Mouse (Mus musculus): ENCODE measurements around the gene Rassf3.

GRCm38 (mm10) chr10:121430764-121431540, 45.2 kb downstream of the Rassf3 start:
- no peak for TF ChIP-seq CTCF (IDR thresholded peaks at IDR 0.05; ENCODE audit: low read depth, low read length)
- TF ChIP-seq TAL1 (conservative IDR thresholded peaks at IDR 0.05; ENCODE audit: low read depth, low read length): no peak
